Mouse (Mus musculus) embryonic facial prominence, embryonic 10.5 days (tissue): ENCODE results near the gene Wnt16. TPM values are rescaled to one million over a fixed set of nuclear protein-coding genes. Genes with fewer than 3 reads are reported as not detected.
"Not testable (repeated sequence)": the region's sequence is repeated elsewhere in the genome, so short reads cannot be mapped to it uniquely, and the experiment has no call there.

Source experiments
- DNase-seq: peaks from one replicate; pipeline ENCODE4 v3.0.0-alpha.2; 2017; ENCODE audit warnings: low spot score
- H3K27ac ChIP-seq: fragments of 300-500 bp; sonication (generic); replicated peaks from 2 replicates; pipeline ENCODE4 v1.5.1; 2016; ENCODE audit warnings: mild to moderate bottlenecking
- H3K27me3 ChIP-seq: fragments of 300-500 bp; sonication (generic); replicated peaks from 2 replicates; pipeline ENCODE4 v1.6.1; 2016; ENCODE audit warnings: low read depth, mild to moderate bottlenecking; ENCODE audit not compliant: poor library complexity, severe bottlenecking
- H3K36me3 ChIP-seq: fragments of 300-500 bp; sonication (generic); replicated peaks from 2 replicates; pipeline ENCODE4 v1.6.1; 2016; ENCODE audit warnings: mild to moderate bottlenecking, moderate library complexity
- H3K4me1 ChIP-seq: fragments of 300-500 bp; sonication (generic); 2 replicates; pipeline ENCODE4 v1.6.1; 2016
- H3K4me3 ChIP-seq: fragments of 300-500 bp; sonication (generic); 2 replicates; pipeline ENCODE4 v1.5.1; 2016; ENCODE audit warnings: mild to moderate bottlenecking, moderate library complexity
- H3K9me3 ChIP-seq: fragments of 300-500 bp; sonication (generic); 2 replicates; pipeline ENCODE4 v1.6.1; 2016; ENCODE audit warnings: mild to moderate bottlenecking
- WGBS: fragments of 180-500 bp; shearing (Covaris S2); methylation state at CpG from one replicate; pipeline ENCODE4 v1.1.7; 2016; 5-methylcytosine and 5-hydroxymethylcytosine counted together
- polyA plus RNA-seq: library from polyadenylated mRNA; unstranded; fragments of >200 nt; fragmentation: Nextera tagmentation; extraction: Ambion mirVana; gene quantifications from 2 replicates; pipeline ENCODE4 v1.2.1, GENCODE M21; 2016

The Wnt16 gene
- polyA plus RNA-seq: 0.57 and 0.83 TPM in 2 replicates

DNA sequence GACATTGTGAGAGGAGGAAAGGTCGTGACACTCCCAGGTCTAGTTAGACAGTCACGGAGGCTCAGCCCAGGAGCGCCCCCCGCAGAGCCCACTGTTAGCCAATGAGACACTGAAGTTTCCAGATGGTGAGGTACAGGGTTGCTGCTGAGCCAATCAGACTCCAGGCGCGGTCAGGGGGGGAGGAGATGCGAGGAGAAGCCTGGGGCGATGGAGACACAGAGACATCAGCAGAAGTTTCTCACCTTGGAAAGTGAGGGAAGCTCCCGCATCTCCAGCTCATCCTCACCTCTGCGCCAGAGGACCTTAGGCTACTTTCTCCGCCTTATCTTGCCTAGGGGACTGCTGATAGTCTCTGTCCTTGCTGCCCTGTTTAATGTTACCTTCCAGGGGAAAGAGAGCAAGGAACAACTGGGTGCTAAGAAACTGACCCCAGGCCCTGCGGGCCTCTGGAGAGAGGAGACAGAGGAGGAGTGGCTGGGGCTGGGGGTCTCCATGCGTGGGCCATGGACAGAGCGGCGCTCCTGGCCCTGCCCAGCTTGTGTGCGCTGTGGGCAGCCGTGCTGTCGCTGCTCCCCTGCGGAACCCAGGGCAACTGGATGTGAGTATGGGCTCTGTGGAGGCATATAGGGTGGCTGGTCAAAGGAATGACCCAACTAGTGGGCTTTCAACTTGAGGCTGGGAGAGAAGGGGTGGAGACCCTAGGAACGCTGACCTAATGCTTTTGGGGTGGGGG is at the start of gene Wnt16:
TSS of gene Wnt16 (plus strand) at position 224 of the 733 bp plus-strand sequence.
- peak within 1 kb of the TSS; percentile 58; the same call in 1 of the 2 replicates for H3K27ac ChIP-seq
- under 1% methylated on average over 20 of the region's 20 CpGs for WGBS
- peak within 1 kb of the TSS; percentile 60 for H3K4me3 ChIP-seq
- peaks cover 65% of the 10 kb centered on the region for H3K27me3 ChIP-seq
- peaks cover 23% of the 10 kb centered on the region for H3K4me1 ChIP-seq
- no peaks in the 10 kb centered on the region for H3K9me3 ChIP-seq
- no peaks in the 10 kb centered on the region for H3K36me3 ChIP-seq
- peak; percentile 70 for DNase-seq

GRCm38 (mm10) chr6:22243321-22243720 is 44.7 kb upstream of the Wnt16 start:
- Histone ChIP-seq H3K36me3 (peaks cover 20% of the 10 kb centered on the region), H3K4me3 (no peak overlapping the region), H3K9me3 (no peaks in the 10 kb centered on the region), H3K27me3 (no peaks in the 10 kb centered on the region), H3K4me1 (no peaks in the 10 kb centered on the region), H3K27ac (no peak overlapping the region)
- 73% methylated on average over 8 of the region's 8 CpGs for WGBS
- no peak for DNase-seq

GRCm38 (mm10) chr6:22246696-22247095 is 41.3 kb upstream of the Wnt16 start:
- Histone ChIP-seq H3K27me3 (no peaks in the 10 kb centered on the region), H3K4me1 (no peaks in the 10 kb centered on the region), H3K27ac (no peak overlapping the region), H3K9me3 (no peaks in the 10 kb centered on the region), H3K4me3 (no peak overlapping the region), H3K36me3 (peaks cover 3% of the 10 kb centered on the region; the same call in 1 of the 2 replicates)
- 93% methylated on average over 2 of the region's 2 CpGs for WGBS
- DNase-seq: no peak

- WGBS: 91% methylated on average over 4 of the region's 4 CpGs
- no peaks in the 10 kb centered on the region for H3K27me3 ChIP-seq
- no peaks in the 10 kb centered on the region for H3K9me3 ChIP-seq
- no peak overlapping the region for H3K27ac ChIP-seq
- H3K4me1 ChIP-seq: no peaks in the 10 kb centered on the region
- peaks cover 10% of the 10 kb centered on the region for H3K36me3 ChIP-seq
- no peak overlapping the region for H3K4me3 ChIP-seq
- no peak for DNase-seq
Observed at GRCm38 (mm10) chr6:22258784-22259183, 29.2 kb upstream of the Wnt16 start.

- Histone ChIP-seq H3K4me1 (no peaks in the 10 kb centered on the region), H3K27ac (no peak overlapping the region), H3K9me3 (no peaks in the 10 kb centered on the region), H3K27me3 (no peaks in the 10 kb centered on the region), H3K4me3 (no peak overlapping the region), H3K36me3 (no peaks in the 10 kb centered on the region)
- WGBS: 80% methylated on average over 4 of the region's 4 CpGs
- no peak for DNase-seq
Observed at GRCm38 (mm10) chr6:22262519-22262918, 25.5 kb upstream of the Wnt16 start.

DNA sequence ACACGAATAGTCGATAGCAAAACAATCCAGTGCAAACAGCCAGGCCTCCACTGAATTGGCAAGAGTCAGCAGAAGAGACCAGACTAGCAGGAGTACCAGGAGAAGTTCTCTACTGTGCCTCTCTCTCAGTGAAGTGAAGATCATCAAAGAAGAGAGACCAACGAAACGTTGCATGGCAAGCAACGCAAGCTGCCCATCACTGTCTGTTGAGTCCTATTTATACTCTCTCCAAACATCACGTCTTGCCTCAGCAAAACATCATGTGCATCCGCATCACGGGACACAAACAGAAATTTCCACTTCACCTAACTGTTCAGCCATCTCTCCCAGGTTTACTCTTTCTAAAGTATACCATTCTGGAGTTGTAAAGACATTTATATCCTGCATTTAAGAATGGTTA is 23.9 kb upstream of the Wnt16 start:
- H3K4me1 ChIP-seq, H3K27ac ChIP-seq, H3K9me3 ChIP-seq, H3K27me3 ChIP-seq, H3K36me3 ChIP-seq, H3K4me3 ChIP-seq, DNase-seq: not testable (repeated sequence)
- 90% methylated on average over 8 of the region's 8 CpGs for WGBS

DNA sequence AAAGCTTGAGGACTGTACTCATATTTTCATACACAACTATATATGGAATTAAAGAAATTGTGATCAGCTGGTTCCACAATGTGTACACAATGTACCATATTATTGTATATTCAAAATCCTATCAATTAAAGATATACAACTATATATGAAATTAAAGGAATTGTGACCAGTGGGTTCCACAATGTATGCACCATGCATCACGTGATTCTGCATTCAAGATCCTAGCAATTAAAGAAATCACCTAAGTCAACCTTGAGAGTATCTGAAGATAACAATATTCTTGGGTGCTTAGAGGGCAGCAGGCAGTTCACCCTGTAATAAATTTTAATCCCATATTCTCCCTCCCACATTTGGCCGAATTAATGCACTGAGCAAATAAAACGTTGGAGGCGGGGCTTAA is 22.0 kb upstream of the Wnt16 start:
- no peaks in the 10 kb centered on the region for H3K4me1 ChIP-seq
- H3K4me3 ChIP-seq: no peak overlapping the region
- WGBS: 85% methylated on average over 4 of the region's 4 CpGs
- no peaks in the 10 kb centered on the region for H3K27me3 ChIP-seq
- no peaks in the 10 kb centered on the region for H3K36me3 ChIP-seq
- DNase-seq: no peak
- no peaks in the 10 kb centered on the region for H3K9me3 ChIP-seq
- no peak overlapping the region for H3K27ac ChIP-seq

- H3K27ac ChIP-seq: no peak overlapping the region
- DNase-seq: no peak
- H3K27me3 ChIP-seq: no peaks in the 10 kb centered on the region
- H3K36me3 ChIP-seq: no peaks in the 10 kb centered on the region
- 75% methylated on average over 5 of the region's 5 CpGs for WGBS
- no peaks in the 10 kb centered on the region for H3K9me3 ChIP-seq
- H3K4me3 ChIP-seq: no peak overlapping the region
- H3K4me1 ChIP-seq: no peaks in the 10 kb centered on the region
Observed at GRCm38 (mm10) chr6:22267807-22268667, 20.0 kb upstream of the Wnt16 start.

- Histone ChIP-seq H3K27ac (no peak overlapping the region), H3K4me1 (no peaks in the 10 kb centered on the region), H3K4me3 (no peak overlapping the region), H3K9me3 (no peaks in the 10 kb centered on the region), H3K36me3 (no peaks in the 10 kb centered on the region), H3K27me3 (no peaks in the 10 kb centered on the region)
- no peak for DNase-seq
Observed at GRCm38 (mm10) chr6:22268677-22269076, 19.4 kb upstream of the Wnt16 start.

GRCm38 (mm10) chr6:22269840-22270521 is 18.0 kb upstream of the Wnt16 start:
- no peak overlapping the region for H3K4me3 ChIP-seq
- no peaks in the 10 kb centered on the region for H3K27me3 ChIP-seq
- no peaks in the 10 kb centered on the region for H3K9me3 ChIP-seq
- no peak overlapping the region for H3K27ac ChIP-seq
- H3K36me3 ChIP-seq: no peaks in the 10 kb centered on the region
- 80% methylated on average over 8 of the region's 8 CpGs for WGBS
- H3K4me1 ChIP-seq: no peaks in the 10 kb centered on the region
- no peak for DNase-seq

- H3K36me3 ChIP-seq: no peaks in the 10 kb centered on the region
- H3K4me3 ChIP-seq: no peak overlapping the region
- no peak for DNase-seq
- 84% methylated on average over 3 of the region's 3 CpGs for WGBS
- no peak overlapping the region for H3K27ac ChIP-seq
- peaks cover 8% of the 10 kb centered on the region for H3K4me1 ChIP-seq
- H3K27me3 ChIP-seq: no peaks in the 10 kb centered on the region
- no peaks in the 10 kb centered on the region for H3K9me3 ChIP-seq
Observed at GRCm38 (mm10) chr6:22277941-22278340, 10.1 kb upstream of the Wnt16 start.

DNA sequence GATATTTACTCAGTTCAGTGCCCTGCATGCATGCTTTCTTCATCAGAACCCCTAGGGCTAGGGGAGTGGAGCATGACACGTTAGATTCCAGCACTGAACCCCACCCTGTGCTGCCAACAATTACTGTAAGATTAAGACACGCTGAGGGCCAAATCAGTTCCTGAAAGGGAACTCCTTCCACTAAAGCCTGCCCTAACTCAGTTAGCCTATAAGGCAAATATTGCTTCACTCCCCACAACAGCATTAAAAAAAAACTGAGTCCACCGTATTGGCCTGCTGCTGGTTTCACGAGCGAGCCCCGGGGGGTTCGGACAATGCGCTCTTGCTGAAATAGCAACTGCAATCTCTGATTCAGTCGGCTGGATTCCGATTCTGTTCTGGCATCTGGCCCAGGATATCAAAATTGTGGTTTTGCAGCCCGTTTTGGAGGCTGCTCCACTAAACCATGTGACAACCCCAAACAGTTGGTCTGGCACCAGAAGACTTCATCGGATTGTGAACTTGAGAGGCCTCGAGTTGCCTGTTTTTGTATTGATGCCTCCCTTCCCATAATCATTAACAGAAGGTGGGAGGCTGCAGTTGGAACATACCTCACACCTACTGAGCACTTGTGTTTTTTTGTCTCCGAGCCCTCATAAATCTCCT is 7.7 kb upstream of the Wnt16 start:
- WGBS: 66% methylated on average over 14 of the region's 14 CpGs
- no peak for DNase-seq
- H3K4me3 ChIP-seq: no peak overlapping the region
- no peaks in the 10 kb centered on the region for H3K9me3 ChIP-seq
- peaks cover 8% of the 10 kb centered on the region for H3K4me1 ChIP-seq
- H3K27me3 ChIP-seq: no peaks in the 10 kb centered on the region
- H3K36me3 ChIP-seq: no peaks in the 10 kb centered on the region
- no peak overlapping the region for H3K27ac ChIP-seq
